Mouse (Mus musculus) thymus, postnatal 0 days (tissue): ENCODE measurements around the gene Impdh2. TPM values are rescaled to one million over a fixed set of nuclear protein-coding genes. Genes with fewer than 3 reads are reported as not detected.
A peak's percentile ranks its signal among the peaks of the same experiment; 100 is the strongest.

Source experiments
- DNase-seq: peaks from one replicate; pipeline ENCODE4 v3.0.0-alpha.2; 2015; ENCODE audit warnings: low spot score
- polyA plus RNA-seq: library from polyadenylated mRNA; unstranded; fragments of >200 nt; fragmentation: Nextera tagmentation; extraction: Ambion mirVana; gene quantifications from 2 replicates; pipeline ENCODE4 v1.2.1, GENCODE M21; 2015

Impdh2 gene
- polyA plus RNA-seq = 161 and 172 TPM in 2 replicates

GRCm38 (mm10) chr9:108560227-108560841, at the start of gene Impdh2:
Gene Impdh2, plus strand, starts transcription at chr9:108560286.
- DNase-seq = peak; percentile 97

- DNase-seq = peak; percentile 99
These were observed 43.5 kb upstream of the Impdh2 start, which contains the start of gene Qrich1 for GRCm38 (mm10) chr9:108516380-108517251. Gene Qrich1, plus strand, starts transcription at chr9:108516806.

GRCm38 (mm10) chr9:108517253-108517930, 42.7 kb upstream of the Impdh2 start:
- DNase-seq = peak; percentile 91

GRCm38 (mm10) chr9:108517931-108518332, 42.2 kb upstream of the Impdh2 start:
- DNase-seq = peak; percentile 73

GRCm38 (mm10) chr9:108521604-108522003, 38.5 kb upstream of the Impdh2 start:
- no peak for DNase-seq

GRCm38 (mm10) chr9:108523341-108523740, 36.7 kb upstream of the Impdh2 start:
- DNase-seq = no peak

GRCm38 (mm10) chr9:108525400-108525799, 34.7 kb upstream of the Impdh2 start:
- no peak for DNase-seq

GRCm38 (mm10) chr9:108530954-108531353, 29.1 kb upstream of the Impdh2 start:
- DNase-seq = no peak

- DNase-seq = no peak
These were observed 28.6 kb upstream of the Impdh2 start for GRCm38 (mm10) chr9:108531496-108531895.

- DNase-seq = peak; percentile 54
These were observed 19.2 kb upstream of the Impdh2 start for GRCm38 (mm10) chr9:108540846-108541245.

- no peak for DNase-seq
These were observed 14.1 kb upstream of the Impdh2 start for GRCm38 (mm10) chr9:108545986-108546385.

- DNase-seq = no peak
These were observed 13.2 kb upstream of the Impdh2 start for GRCm38 (mm10) chr9:108546875-108547274.

- DNase-seq = no peak
These were observed 917 bp upstream of the Impdh2 start for GRCm38 (mm10) chr9:108559169-108559568.

GRCm38 (mm10) chr9:108563671-108564070, 3.6 kb downstream of the Impdh2 start:
- no peak for DNase-seq

- DNase-seq = no peak
These were observed 4.0 kb downstream of the Impdh2 start for GRCm38 (mm10) chr9:108564131-108564530.

GRCm38 (mm10) chr9:108565881-108566814, 6.1 kb downstream of the Impdh2 start:
- no peak for DNase-seq

GRCm38 (mm10) chr9:108566815-108567776, 7.0 kb downstream of the Impdh2 start, which contains the start of gene Ndufaf3:
Gene Ndufaf3, minus strand, starts transcription at chr9:108567434.
- peak; percentile 94 for DNase-seq

- DNase-seq = no peak
These were observed 7.9 kb downstream of the Impdh2 start for GRCm38 (mm10) chr9:108567931-108568419.

GRCm38 (mm10) chr9:108568511-108568921, 8.4 kb downstream of the Impdh2 start:
- peak; percentile 19 for DNase-seq
